Mouse (Mus musculus) G1E (cell line): ENCODE data around the gene Rptor. TPM values are rescaled to one million over a fixed set of nuclear protein-coding genes. Genes with fewer than 3 reads are reported as not detected.

Experiments used
- ATAC-seq: 2 replicates; pipeline ENCODE4 v1.8.0; 2016; ENCODE audit warnings: mild to moderate bottlenecking; ENCODE audit not compliant: insufficient number of reproducible peaks, poor library complexity, low FRiP score, severe bottlenecking; ENCODE audit errors: extremely low read depth
- DNase-seq: peaks from one replicate; pipeline ENCODE4 v3.0.0; 2012; ENCODE audit warnings: low spot score
- H3K27me3 ChIP-seq: 2 replicates; pipeline ENCODE4 v1.6.1; 2012; ENCODE audit warnings: mild to moderate bottlenecking, low read length, inconsistent platforms; ENCODE audit not compliant: insufficient read depth
- H3K36me3 ChIP-seq: replicated peaks from 2 replicates; pipeline ENCODE3; 2012; ENCODE audit warnings: mild to moderate bottlenecking, inconsistent platforms
- H3K4me1 ChIP-seq: 2 replicates; pipeline ENCODE4 v1.6.1; 2012; ENCODE audit warnings: low read depth, low read length, inconsistent platforms, mixed read lengths; ENCODE audit not compliant: insufficient read depth
- H3K4me3 ChIP-seq: 2 replicates; pipeline ENCODE4 v1.5.1; 2012; ENCODE audit warnings: low read depth, mild to moderate bottlenecking, inconsistent platforms, low read length, moderate library complexity, mixed read lengths
- H3K9me3 ChIP-seq: replicated peaks from 2 replicates; pipeline ENCODE4 v1.6.1; 2012; ENCODE audit warnings: inconsistent platforms
- CTCF ChIP-seq: IDR thresholded peaks from 2 replicates; pipeline ENCODE4 v1.5.1; 2012; ENCODE audit warnings: low read depth, low read length, inconsistent platforms, mixed read lengths
- GATA1 ChIP-seq: IDR thresholded peaks from 2 replicates; pipeline ENCODE4 v1.6.1; 2012; ENCODE audit warnings: borderline replicate concordance, low read length, inconsistent platforms, mixed read lengths
- GATA2 ChIP-seq: IDR thresholded peaks from 2 replicates; pipeline ENCODE4 v1.6.1; 2012; ENCODE audit warnings: low read depth, low read length, inconsistent platforms, borderline replicate concordance
- POLR2AphosphoS5 ChIP-seq: IDR thresholded peaks from 2 replicates; pipeline ENCODE4 v1.6.1; 2012; ENCODE audit warnings: low read depth, low read length, inconsistent platforms; ENCODE audit not compliant: insufficient replicate concordance
- TAL1 ChIP-seq: conservative IDR thresholded peaks from 2 replicates; pipeline ENCODE4 v1.6.1; 2012; ENCODE audit warnings: low read depth, low read length, inconsistent platforms, mixed read lengths
- polyA plus RNA-seq: library from polyadenylated mRNA; stranded (reverse); fragments of >175 nt; gene quantifications from 2 replicates; pipeline ENCODE4 v1.2.3, GENCODE M21; 2012
- total RNA-seq, 2 experiments: library from RNA; stranded (forward) in 1 of 2; stranded (reverse) in 1 of 2; fragments of 200-1000 nt in 1 of 2; fragments of >200 nt in 1 of 2; fragmentation: Nextera tagmentation in 1 of 2; gene quantifications; 2 replicates each; pipeline ENCODE4 v1.2.3; 2014 to 2017

Gene Rptor
- total and polyA plus RNA-seq, 3 experiments, result 17.9 to 51.9 (median 46.5) TPM

DNA sequence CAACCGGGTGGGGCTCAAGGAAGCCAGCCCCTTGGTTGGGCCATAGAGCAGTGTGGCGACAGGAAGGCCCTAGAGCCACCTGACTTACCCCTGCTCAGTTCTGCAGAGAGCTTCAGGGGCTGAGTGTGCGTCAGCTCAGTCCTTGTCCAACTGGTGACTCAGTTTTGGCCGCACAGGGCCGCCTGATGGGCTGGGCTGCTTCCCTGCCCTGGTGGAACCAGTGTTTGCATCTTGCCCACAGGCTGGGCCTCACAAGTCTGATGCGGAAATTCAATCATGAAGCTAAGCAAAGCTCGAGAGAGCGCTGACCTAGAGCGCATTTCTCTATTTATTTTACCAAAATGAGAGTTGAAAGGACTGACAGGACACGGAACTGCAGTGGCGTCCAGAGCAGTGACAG, 296.3 kb downstream of the Rptor start:
- Histone ChIP-seq H3K4me1 (peaks cover 6% of the 10 kb centered on the region; the same call in 1 of the 2 replicates), H3K9me3 (no peaks in the 10 kb centered on the region), H3K4me3 (no peak overlapping the region), H3K27me3 (no peaks in the 10 kb centered on the region), H3K36me3 (peaks cover 67% of the 10 kb centered on the region)
- no peak for DNase-seq
- ATAC-seq, result no peak
- no peak for TF ChIP-seq GATA1
- TF ChIP-seq POLR2AphosphoS5, result no peak
- TF ChIP-seq CTCF, result no peak
- no peak for TF ChIP-seq TAL1
- TF ChIP-seq GATA2, result no peak

GRCm38 (mm10) chr11:119901174-119901573, 298.5 kb downstream of the Rptor start:
- Histone ChIP-seq H3K36me3 (peaks cover 45% of the 10 kb centered on the region), H3K27me3 (peaks cover 9% of the 10 kb centered on the region), H3K4me3 (no peak overlapping the region), H3K9me3 (no peaks in the 10 kb centered on the region), H3K4me1 (peaks cover 4% of the 10 kb centered on the region)
- DNase-seq, result no peak
- no peak for ATAC-seq
- TF ChIP-seq POLR2AphosphoS5, result no peak
- TF ChIP-seq TAL1, result no peak
- no peak for TF ChIP-seq GATA2
- no peak for TF ChIP-seq CTCF
- TF ChIP-seq GATA1, result no peak

DNA sequence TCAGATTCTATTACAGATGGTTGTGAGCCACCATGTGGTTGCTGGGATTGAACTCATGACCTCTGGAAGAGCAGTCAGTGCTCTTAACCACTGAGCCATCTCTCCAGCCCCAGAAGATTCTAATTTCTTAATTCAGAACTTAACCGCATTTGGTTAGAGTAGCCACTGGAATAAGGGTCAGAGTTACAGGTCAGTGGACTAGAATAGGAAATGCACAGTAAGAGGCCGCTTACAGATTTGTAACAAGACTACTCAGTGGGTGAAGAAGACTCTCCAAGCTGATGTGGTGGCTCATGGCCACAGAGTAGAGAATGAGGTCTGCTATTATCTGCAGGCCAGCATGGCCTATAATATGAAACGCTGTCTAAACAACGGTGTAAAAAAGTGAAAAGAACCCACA, 300.2 kb downstream of the Rptor start:
- DNase-seq (no peak), ATAC-seq (no peak)
- H3K27me3 ChIP-seq, result peaks cover 27% of the 10 kb centered on the region
- no peak overlapping the region for H3K4me3 ChIP-seq
- no peaks in the 10 kb centered on the region for H3K9me3 ChIP-seq
- peaks cover 4% of the 10 kb centered on the region for H3K4me1 ChIP-seq
- peaks cover 29% of the 10 kb centered on the region for H3K36me3 ChIP-seq
- TF ChIP-seq POLR2AphosphoS5, result no peak
- TF ChIP-seq CTCF, result no peak
- no peak for TF ChIP-seq GATA2
- TF ChIP-seq GATA1, result no peak
- no peak for TF ChIP-seq TAL1

DNA sequence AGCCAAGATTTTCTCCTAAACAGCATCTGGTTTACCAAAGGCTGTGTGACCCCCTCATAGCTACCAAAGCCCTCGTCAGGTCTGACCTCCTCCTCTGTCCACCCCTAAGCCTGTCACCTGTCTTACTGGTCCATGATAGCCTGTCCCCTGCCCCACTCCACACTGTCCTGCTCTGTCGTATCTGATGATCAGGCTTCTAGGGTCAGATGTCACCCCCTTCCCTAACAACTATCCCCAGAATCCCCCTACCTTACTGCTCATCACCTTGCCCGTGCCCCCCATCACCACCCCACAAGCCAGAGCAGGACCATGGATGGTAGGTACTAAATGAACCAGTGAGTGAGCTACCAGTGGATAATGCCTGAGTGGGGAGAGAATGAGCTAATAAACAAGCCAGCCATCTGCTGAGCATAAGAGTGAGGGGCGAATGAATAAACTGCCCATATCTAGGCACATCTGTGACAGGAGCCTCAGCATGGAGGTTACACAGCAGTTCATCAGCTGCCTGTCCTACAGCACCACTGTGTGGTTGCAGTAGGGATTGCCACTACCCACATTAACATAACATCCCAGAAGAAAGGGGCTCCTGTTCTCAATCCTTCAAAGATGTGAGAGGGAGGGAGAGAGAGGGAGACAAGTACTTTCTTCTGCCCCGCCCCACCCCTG, 302.0 kb downstream of the Rptor start:
- peak; percentile 66 for DNase-seq
- ATAC-seq, result peak; percentile 46
- H3K27me3 ChIP-seq, result peaks cover 40% of the 10 kb centered on the region
- no peak overlapping the region for H3K4me3 ChIP-seq
- no peaks in the 10 kb centered on the region for H3K9me3 ChIP-seq
- H3K4me1 ChIP-seq, result peaks cover 4% of the 10 kb centered on the region
- TF ChIP-seq CTCF, result peak; percentile 95
- TF ChIP-seq GATA2, result no peak
- peaks cover 10% of the 10 kb centered on the region for H3K36me3 ChIP-seq

DNA sequence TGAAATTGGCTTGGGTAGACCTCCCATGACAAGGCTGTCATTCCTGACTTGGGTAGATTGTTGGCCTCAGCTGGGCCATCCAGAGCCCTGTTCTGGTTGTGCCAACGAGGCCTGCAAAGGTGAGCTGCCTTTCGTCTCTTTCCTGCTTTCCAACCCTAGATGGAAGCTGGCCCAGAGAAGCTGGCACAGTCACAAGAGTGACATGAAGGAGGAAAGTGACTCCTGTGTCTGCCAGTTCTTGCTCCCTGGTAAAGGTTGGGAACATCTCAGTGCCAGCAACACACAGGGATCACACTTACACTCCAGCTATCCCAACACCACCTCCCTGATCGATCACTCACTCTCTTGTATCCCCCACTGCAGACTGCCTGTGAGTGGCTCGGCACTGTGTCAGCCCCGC, 303.1 kb downstream of the Rptor start:
- no peaks in the 10 kb centered on the region for H3K9me3 ChIP-seq
- peaks cover 40% of the 10 kb centered on the region for H3K27me3 ChIP-seq
- ATAC-seq (no peak), DNase-seq (no peak)
- TF ChIP-seq POLR2AphosphoS5 (no peak), CTCF (no peak), GATA2 (no peak), GATA1 (no peak), TAL1 (no peak)
- peaks cover 8% of the 10 kb centered on the region for H3K4me1 ChIP-seq
- H3K4me3 ChIP-seq, result no peak overlapping the region
- peaks cover under 1% of the 10 kb centered on the region for H3K36me3 ChIP-seq

- H3K27me3 ChIP-seq, result peaks cover 40% of the 10 kb centered on the region
- no peak for TF ChIP-seq POLR2AphosphoS5
- no peak for TF ChIP-seq GATA2
- no peak for TF ChIP-seq TAL1
- TF ChIP-seq GATA1, result no peak
- no peak for TF ChIP-seq CTCF
- H3K4me3 ChIP-seq, result no peak overlapping the region
- ATAC-seq (no peak), DNase-seq (no peak)
- peaks cover 8% of the 10 kb centered on the region for H3K4me1 ChIP-seq
- H3K9me3 ChIP-seq, result no peaks in the 10 kb centered on the region
- H3K36me3 ChIP-seq, result no peaks in the 10 kb centered on the region
Observed at GRCm38 (mm10) chr11:119907006-119907650, 304.4 kb downstream of the Rptor start.

- H3K36me3 ChIP-seq, result no peaks in the 10 kb centered on the region
- H3K9me3 ChIP-seq, result no peaks in the 10 kb centered on the region
- no peak for ATAC-seq
- peaks cover 40% of the 10 kb centered on the region for H3K27me3 ChIP-seq
- DNase-seq, result no peak
- TF ChIP-seq GATA1 (no peak), CTCF (no peak), TAL1 (no peak), GATA2 (no peak), POLR2AphosphoS5 (no peak)
- H3K4me3 ChIP-seq, result no peak overlapping the region
- H3K4me1 ChIP-seq, result peaks cover 9% of the 10 kb centered on the region
Observed at GRCm38 (mm10) chr11:119907711-119908110, 305.0 kb downstream of the Rptor start.
